Mouse (Mus musculus) hindbrain, embryonic 11.5 days (tissue): Measurements from ENCODE around the gene Ggct. TPM values are rescaled to one million over a fixed set of nuclear protein-coding genes. Genes with fewer than 3 reads are reported as not detected.
A peak's percentile ranks its signal among the peaks of the same experiment; 100 is the strongest.

ENCODE experiments used
- ATAC-seq: fragments of 200-750 bp; cut with Nextera tagmentation; 2 replicates; pipeline ENCODE4 v1.8.0; 2017; ENCODE audit warnings: mild to moderate bottlenecking, moderate TSS enrichment, moderate library complexity; ENCODE audit not compliant: low FRiP score
- DNase-seq: peaks from one replicate; pipeline ENCODE4 v3.0.0-alpha.2; 2015; ENCODE audit warnings: low spot score
- H3K27ac ChIP-seq: fragments of 300-500 bp; sonication (generic); 2 replicates; pipeline ENCODE4 v1.5.1; 2014; ENCODE audit warnings: mild to moderate bottlenecking, low read depth, low read length
- H3K27me3 ChIP-seq: fragments of 300-500 bp; sonication (generic); 2 replicates; pipeline ENCODE4 v1.6.1; 2014; ENCODE audit warnings: mild to moderate bottlenecking, low read length, moderate library complexity, mixed read lengths; ENCODE audit not compliant: control insufficient read depth, insufficient read depth
- H3K36me3 ChIP-seq: fragments of 300-500 bp; sonication (generic); 2 replicates; pipeline ENCODE4 v1.6.1; 2014; ENCODE audit warnings: mild to moderate bottlenecking, low read length, moderate library complexity, mixed read lengths; ENCODE audit not compliant: control insufficient read depth, insufficient read depth
- H3K4me1 ChIP-seq: fragments of 300-500 bp; sonication (generic); replicated peaks from 2 replicates; pipeline ENCODE4 v1.6.1; 2014; ENCODE audit warnings: low read length, mixed read lengths; ENCODE audit not compliant: control insufficient read depth, insufficient read depth
- H3K4me2 ChIP-seq: fragments of 300-500 bp; sonication (generic); replicated peaks from 2 replicates; pipeline ENCODE4 v1.6.1; 2014; ENCODE audit warnings: mild to moderate bottlenecking, low read depth, low read length
- H3K4me3 ChIP-seq: fragments of 300-500 bp; sonication (generic); 2 replicates; pipeline ENCODE4 v1.5.1; 2014; ENCODE audit warnings: low read depth, low read length
- H3K9ac ChIP-seq: fragments of 300-500 bp; sonication (generic); 2 replicates; pipeline ENCODE4 v1.6.1; 2014; ENCODE audit warnings: low read depth, low read length
- H3K9me3 ChIP-seq: fragments of 300-500 bp; sonication (generic); 2 replicates; pipeline ENCODE4 v1.6.1; 2016; ENCODE audit warnings: low read length; ENCODE audit not compliant: control insufficient read depth
- WGBS: fragments of 180-500 bp; shearing (Covaris S2); extraction: QIAGEN DNeasy Blood & Tissue Kit; methylation state at CpG from one replicate; pipeline ENCODE4 v1.1.7; 2014; 5-methylcytosine and 5-hydroxymethylcytosine counted together
- polyA plus RNA-seq: library from polyadenylated mRNA; unstranded; fragments of >200 nt; fragmentation: Nextera tagmentation; extraction: Ambion mirVana; gene quantifications from 2 replicates; pipeline ENCODE4 v1.2.1, GENCODE M21; 2014

The Ggct gene
- polyA plus RNA-seq, 1 experiment from 2014 or later, result 18.9 TPM

GRCm38 (mm10) chr6:54983526-54984050, 9.2 kb downstream of the Ggct start:
- ATAC-seq (no peak), DNase-seq (no peak)
- Histone ChIP-seq H3K4me1 (no peaks in the 10 kb centered on the region), H3K36me3 (no peaks in the 10 kb centered on the region), H3K27me3 (no peaks in the 10 kb centered on the region), H3K27ac (no peak overlapping the region), H3K4me2 (no peak overlapping the region), H3K4me3 (no peak overlapping the region), H3K9me3 (no peaks in the 10 kb centered on the region), H3K9ac (no peak overlapping the region)
- 91% methylated on average over 4 of the region's 4 CpGs for WGBS

GRCm38 (mm10) chr6:54979426-54979825, 13.3 kb downstream of the Ggct start:
- ATAC-seq, result no peak
- Histone ChIP-seq H3K27me3 (no peaks in the 10 kb centered on the region; the same call in 1 of the 2 replicates), H3K4me2 (no peak overlapping the region), H3K4me3 (no peak overlapping the region), H3K27ac (no peak overlapping the region), H3K4me1 (no peaks in the 10 kb centered on the region), H3K9me3 (no peaks in the 10 kb centered on the region), H3K9ac (no peak overlapping the region), H3K36me3 (no peaks in the 10 kb centered on the region)
- 94% methylated on average over 6 of the region's 6 CpGs for WGBS
- DNase-seq, result no peak

- no peaks in the 10 kb centered on the region for H3K4me1 ChIP-seq
- 80% methylated on average over 1 of the region's 1 CpGs for WGBS
- H3K9me3 ChIP-seq, result no peaks in the 10 kb centered on the region
- DNase-seq (no peak), ATAC-seq (no peak)
- no peak overlapping the region for H3K9ac ChIP-seq
- H3K36me3 ChIP-seq, result no peaks in the 10 kb centered on the region
- no peak overlapping the region for H3K27ac ChIP-seq
- peaks cover 7% of the 10 kb centered on the region; the same call in 1 of the 2 replicates for H3K27me3 ChIP-seq
- no peak overlapping the region for H3K4me2 ChIP-seq
- H3K4me3 ChIP-seq, result no peak overlapping the region
Observed at GRCm38 (mm10) chr6:54975616-54976015, 17.1 kb downstream of the Ggct start.

- WGBS, result 74% methylated on average over 5 of the region's 5 CpGs
Observed at GRCm38 (mm10) chr6:54974501-54974900, 18.2 kb downstream of the Ggct start.

GRCm38 (mm10) chr6:54972929-54973211, 19.9 kb downstream of the Ggct start:
- no peaks in the 10 kb centered on the region for H3K36me3 ChIP-seq
- H3K4me3 ChIP-seq, result peak overlapping the region; percentile 50; the same call in 1 of the 2 replicates
- ATAC-seq, result no peak
- peak overlapping the region; percentile 92 for H3K4me2 ChIP-seq
- H3K27me3 ChIP-seq, result peaks cover 7% of the 10 kb centered on the region; the same call in 1 of the 2 replicates
- peak; percentile 38 for DNase-seq
- H3K9me3 ChIP-seq, result no peaks in the 10 kb centered on the region
- no peak overlapping the region for H3K27ac ChIP-seq
- WGBS, result 13% methylated on average over 5 of the region's 5 CpGs
- H3K4me1 ChIP-seq, result no peaks in the 10 kb centered on the region
- H3K9ac ChIP-seq, result no peak overlapping the region

More at GRCm38 (mm10) chr6:54974501-54974900, 18.2 kb downstream of the Ggct start:
- no peak overlapping the region for H3K4me2 ChIP-seq
- H3K27ac ChIP-seq, result no peak overlapping the region
- ATAC-seq (no peak), DNase-seq (no peak)
- no peak overlapping the region for H3K4me3 ChIP-seq
- H3K27me3 ChIP-seq, result peaks cover 7% of the 10 kb centered on the region; the same call in 1 of the 2 replicates
- H3K4me1 ChIP-seq, result no peaks in the 10 kb centered on the region
- H3K36me3 ChIP-seq, result no peaks in the 10 kb centered on the region
- H3K9me3 ChIP-seq, result no peaks in the 10 kb centered on the region
- no peak overlapping the region for H3K9ac ChIP-seq

GRCm38 (mm10) chr6:54972111-54972928, 20.4 kb downstream of the Ggct start, which contains the start of gene Nod1:
Nod1 (minus strand) TSS chr6:54972612.
- H3K4me3 ChIP-seq, result peak within 1 kb of the TSS; percentile 50
- H3K36me3 ChIP-seq, result no peaks in the 10 kb centered on the region
- H3K9ac ChIP-seq, result peak within 1 kb of the TSS; percentile 64
- H3K9me3 ChIP-seq, result no peaks in the 10 kb centered on the region
- peak within 1 kb of the TSS; percentile 92 for H3K4me2 ChIP-seq
- H3K27me3 ChIP-seq, result peaks cover 7% of the 10 kb centered on the region; the same call in 1 of the 2 replicates
- ATAC-seq (peak; percentile 87), DNase-seq (peak; percentile 74)
- 4% methylated on average over 43 of the region's 53 CpGs for WGBS
- H3K27ac ChIP-seq, result no peak within 1 kb of the TSS
- no peaks in the 10 kb centered on the region for H3K4me1 ChIP-seq

GRCm38 (mm10) chr6:54971731-54972110, 21.0 kb downstream of the Ggct start:
- 18% methylated on average over 8 of the region's 8 CpGs for WGBS
- peak overlapping the region; percentile 64; the same call in 1 of the 2 replicates for H3K9ac ChIP-seq
- peaks cover 7% of the 10 kb centered on the region; the same call in 1 of the 2 replicates for H3K27me3 ChIP-seq
- no peaks in the 10 kb centered on the region for H3K9me3 ChIP-seq
- peak overlapping the region; percentile 92 for H3K4me2 ChIP-seq
- peak; percentile 19; the same call in 1 of the 2 replicates for ATAC-seq
- H3K36me3 ChIP-seq, result no peaks in the 10 kb centered on the region
- peak overlapping the region; percentile 50 for H3K4me3 ChIP-seq
- DNase-seq, result no peak
- no peak overlapping the region for H3K27ac ChIP-seq
- no peaks in the 10 kb centered on the region for H3K4me1 ChIP-seq

GRCm38 (mm10) chr6:54970506-54970905, 22.2 kb downstream of the Ggct start:
- no peak for ATAC-seq
- no peak for DNase-seq

GRCm38 (mm10) chr6:54969801-54970200, 22.9 kb downstream of the Ggct start:
- ATAC-seq (no peak), DNase-seq (no peak)
- Histone ChIP-seq H3K4me1 (no peaks in the 10 kb centered on the region), H3K36me3 (no peaks in the 10 kb centered on the region), H3K4me3 (no peak overlapping the region), H3K9ac (no peak overlapping the region), H3K27me3 (peaks cover 7% of the 10 kb centered on the region; the same call in 1 of the 2 replicates), H3K4me2 (no peak overlapping the region), H3K27ac (no peak overlapping the region), H3K9me3 (no peaks in the 10 kb centered on the region)
- 83% methylated on average over 2 of the region's 2 CpGs for WGBS

More at GRCm38 (mm10) chr6:54970506-54970905, 22.2 kb downstream of the Ggct start:
- Histone ChIP-seq H3K9ac (no peak overlapping the region), H3K27me3 (peaks cover 7% of the 10 kb centered on the region; the same call in 1 of the 2 replicates), H3K4me3 (no peak overlapping the region), H3K27ac (no peak overlapping the region), H3K9me3 (no peaks in the 10 kb centered on the region), H3K4me1 (no peaks in the 10 kb centered on the region), H3K4me2 (no peak overlapping the region), H3K36me3 (no peaks in the 10 kb centered on the region)
- WGBS, result 88% methylated on average over 9 of the region's 9 CpGs
